Mouse (Mus musculus) hindbrain, embryonic 16.5 days (tissue): ENCODE measurements at regions not wholly inside any gene's neighbourhood (a gene's known extent, or its start where the extent isn't known, plus 50 kb on each side); places are given as distances from the start of the nearest gene placed in this dataset.

ENCODE experiments used
- ATAC-seq: fragments of 200-750 bp; cut with Nextera tagmentation; 2 replicates; pipeline ENCODE4 v1.8.0; 2017; ENCODE audit warnings: moderate TSS enrichment, moderate library complexity
- H3K27ac ChIP-seq: fragments of 300-500 bp; sonication (generic); 2 replicates; pipeline ENCODE4 v1.5.1; 2014; ENCODE audit warnings: low read depth, mild to moderate bottlenecking, control low read depth, low read length, moderate library complexity
- H3K27me3 ChIP-seq: fragments of 300-500 bp; sonication (generic); replicated peaks from 2 replicates; pipeline ENCODE4 v1.6.1; 2014; ENCODE audit warnings: low read length; ENCODE audit not compliant: control insufficient read depth, insufficient read depth
- H3K36me3 ChIP-seq: fragments of 300-500 bp; sonication (generic); 2 replicates; pipeline ENCODE4 v1.6.1; 2014; ENCODE audit warnings: mild to moderate bottlenecking, low read length, moderate library complexity, mixed read lengths; ENCODE audit not compliant: control insufficient read depth, insufficient read depth
- H3K4me1 ChIP-seq: fragments of 300-500 bp; sonication (generic); 2 replicates; pipeline ENCODE4 v1.6.1; 2014; ENCODE audit warnings: low read depth, low read length; ENCODE audit not compliant: control insufficient read depth, insufficient read depth
- H3K4me2 ChIP-seq: fragments of 300-500 bp; sonication (generic); 2 replicates; pipeline ENCODE4 v1.6.1; 2014; ENCODE audit warnings: mild to moderate bottlenecking, low read length, control low read depth, moderate library complexity
- H3K4me3 ChIP-seq: fragments of 300-500 bp; sonication (generic); 2 replicates; pipeline ENCODE4 v1.5.1; 2014; ENCODE audit warnings: mild to moderate bottlenecking, low read length, control low read depth, moderate library complexity
- H3K9ac ChIP-seq: fragments of 300-500 bp; sonication (generic); 2 replicates; pipeline ENCODE4 v1.6.1; 2014; ENCODE audit warnings: low read depth, mild to moderate bottlenecking, control low read depth, low read length, moderate library complexity
- H3K9me3 ChIP-seq: fragments of 300-500 bp; sonication (generic); 2 replicates; pipeline ENCODE4 v1.6.1; 2014; ENCODE audit warnings: mild to moderate bottlenecking, low read length, moderate library complexity; ENCODE audit not compliant: control insufficient read depth
- WGBS: fragments of 180-500 bp; shearing (Covaris S2); extraction: QIAGEN DNeasy Blood & Tissue Kit; methylation state at CpG from one replicate; pipeline ENCODE4 v1.1.7; 2014; 5-methylcytosine and 5-hydroxymethylcytosine counted together

DNA sequence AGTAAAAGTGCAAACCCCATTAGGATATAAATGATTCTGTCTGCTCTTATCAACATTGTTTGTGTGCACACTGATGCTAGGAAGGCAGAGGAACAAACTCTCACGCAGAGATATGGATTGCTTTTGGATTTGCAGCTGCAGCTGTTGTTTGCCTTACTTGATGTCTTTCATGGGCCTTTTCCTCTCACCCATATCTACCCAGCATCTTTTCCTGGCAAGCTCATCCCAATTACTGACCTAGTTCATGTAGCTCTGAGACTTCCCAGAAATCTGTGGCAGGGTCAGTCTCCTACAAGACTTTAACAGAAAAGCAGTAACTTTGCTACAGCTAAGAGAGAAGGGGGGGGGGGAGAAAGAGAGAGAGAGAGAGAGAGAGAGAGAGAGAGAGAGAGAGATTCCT lies 189.9 kb downstream of the Gnat3 start:
- WGBS: 53% methylated on average over 1 of the region's 1 CpGs
- no peaks in the 10 kb centered on the region for H3K9me3 ChIP-seq
- no peak overlapping the region for H3K9ac ChIP-seq
- H3K36me3 ChIP-seq: no peaks in the 10 kb centered on the region
- H3K4me1 ChIP-seq: no peaks in the 10 kb centered on the region
- no peaks in the 10 kb centered on the region for H3K27me3 ChIP-seq
- ATAC-seq: no peak
- no peak overlapping the region for H3K27ac ChIP-seq
- H3K4me2 ChIP-seq: no peak overlapping the region
- H3K4me3 ChIP-seq: no peak overlapping the region

DNA sequence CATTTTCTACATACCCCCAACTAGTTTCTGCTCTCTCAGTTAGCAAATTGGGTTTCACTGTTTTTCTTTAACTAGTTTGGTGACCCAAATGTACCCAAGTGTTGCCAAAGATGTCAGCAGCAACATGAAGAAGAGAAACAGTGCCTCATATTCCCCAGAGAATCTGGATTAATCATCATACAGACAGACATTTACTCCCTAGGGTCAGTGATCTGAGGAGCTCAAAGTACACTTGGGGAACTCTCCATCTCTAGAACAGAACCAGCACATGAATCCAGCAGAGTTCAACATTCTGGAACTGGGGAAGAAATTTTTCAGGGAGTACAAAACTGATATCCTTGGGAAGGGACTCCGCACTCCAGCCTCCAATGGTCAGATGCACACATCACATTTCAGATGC lies 191.4 kb downstream of the Gnat3 start:
- H3K27ac ChIP-seq: no peak overlapping the region
- H3K9me3 ChIP-seq: no peaks in the 10 kb centered on the region
- H3K27me3 ChIP-seq: no peaks in the 10 kb centered on the region
- H3K4me1 ChIP-seq: no peaks in the 10 kb centered on the region
- 100% methylated on average over 1 of the region's 1 CpGs for WGBS
- H3K9ac ChIP-seq: no peak overlapping the region
- no peak overlapping the region for H3K4me3 ChIP-seq
- ATAC-seq: no peak
- H3K36me3 ChIP-seq: no peaks in the 10 kb centered on the region
- no peak overlapping the region for H3K4me2 ChIP-seq

DNA sequence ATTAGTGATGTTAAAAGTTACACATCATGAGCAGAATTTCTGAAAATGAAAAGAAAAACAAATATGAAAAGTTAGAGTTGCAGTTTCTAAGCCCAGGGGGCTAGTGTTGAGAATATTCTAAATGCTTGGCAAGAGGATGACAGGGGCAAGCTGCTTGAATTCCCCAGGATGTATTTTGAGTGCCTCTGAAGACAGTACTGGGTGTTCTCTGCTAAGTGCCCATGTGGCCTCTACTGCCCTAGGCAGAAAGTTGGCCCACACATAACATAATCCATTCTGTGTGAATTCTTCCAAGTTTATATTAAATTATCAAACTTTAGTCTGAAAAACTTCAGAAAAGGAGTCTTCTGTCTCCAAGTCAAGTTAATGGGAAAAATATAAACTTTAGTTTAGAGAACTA lies 196.6 kb downstream of the Gnai1 start:
- Histone ChIP-seq H3K9me3 (no peaks in the 10 kb centered on the region), H3K4me2 (no peak overlapping the region), H3K36me3 (no peaks in the 10 kb centered on the region), H3K4me3 (no peak overlapping the region), H3K27ac (no peak overlapping the region), H3K4me1 (no peaks in the 10 kb centered on the region), H3K9ac (no peak overlapping the region), H3K27me3 (no peaks in the 10 kb centered on the region)
- no peak for ATAC-seq

DNA sequence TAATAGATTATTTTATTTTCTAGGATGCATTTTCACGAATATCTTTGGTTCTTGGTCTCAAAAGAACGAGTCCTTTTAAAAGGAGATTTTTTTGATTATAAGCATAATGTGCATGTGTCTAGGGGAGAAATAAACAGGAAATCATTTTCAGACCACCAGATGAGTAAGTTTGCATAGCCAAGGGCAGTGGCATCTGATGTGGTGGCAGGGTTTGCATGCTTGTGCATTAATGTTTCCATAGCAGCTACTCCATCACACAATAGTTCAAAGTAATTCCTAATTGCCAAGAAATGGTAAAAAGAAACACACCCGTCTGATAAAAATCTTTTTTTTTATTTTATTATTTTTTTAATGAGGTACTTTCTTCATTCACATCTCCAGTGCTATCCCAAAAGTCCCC lies 182.3 kb downstream of the Gnai1 start:
- no peaks in the 10 kb centered on the region for H3K36me3 ChIP-seq
- no peaks in the 10 kb centered on the region for H3K4me1 ChIP-seq
- H3K27me3 ChIP-seq: no peaks in the 10 kb centered on the region
- H3K27ac ChIP-seq: no peak overlapping the region
- H3K4me2 ChIP-seq: no peak overlapping the region
- ATAC-seq: no peak
- no peaks in the 10 kb centered on the region for H3K9me3 ChIP-seq
- WGBS: 76% methylated on average over 3 of the region's 3 CpGs
- no peak overlapping the region for H3K4me3 ChIP-seq
- H3K9ac ChIP-seq: no peak overlapping the region

DNA sequence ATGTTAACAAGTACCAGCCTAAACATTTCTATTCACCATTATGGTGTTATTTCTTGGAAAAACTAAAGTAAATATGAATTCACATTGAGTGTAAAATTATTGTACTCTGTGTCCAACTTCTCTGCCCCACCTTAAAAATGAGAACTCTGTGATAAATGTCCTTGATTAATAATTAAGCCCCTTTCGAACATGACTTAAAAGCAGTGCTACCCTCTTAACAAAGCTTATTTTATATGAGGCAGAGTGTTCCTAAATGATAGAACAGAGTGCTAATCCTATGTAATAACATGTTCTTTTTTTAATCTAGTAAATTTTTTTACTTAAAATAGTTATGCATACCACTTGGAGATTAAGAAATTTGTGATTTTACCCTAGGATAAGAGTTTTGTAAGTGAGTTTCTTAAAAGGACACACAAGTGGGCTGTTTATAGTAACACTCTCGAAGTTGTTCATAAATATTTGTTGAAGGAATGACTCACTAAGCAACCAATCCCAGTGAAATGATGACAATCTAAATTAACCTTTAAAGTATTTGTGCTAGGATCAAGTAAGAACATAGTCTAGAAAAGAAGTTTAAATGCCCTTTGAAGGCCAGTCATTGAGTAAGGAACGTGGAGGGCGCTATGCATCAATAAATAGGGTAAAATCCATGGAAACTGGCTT lies 148.6 kb downstream of the Gnai1 start:
- Histone ChIP-seq H3K27me3 (no peaks in the 10 kb centered on the region), H3K9ac (no peak overlapping the region), H3K4me1 (no peaks in the 10 kb centered on the region), H3K36me3 (no peaks in the 10 kb centered on the region), H3K9me3 (no peaks in the 10 kb centered on the region), H3K4me2 (no peak overlapping the region), H3K4me3 (no peak overlapping the region), H3K27ac (no peak overlapping the region)
- 82% methylated on average over 4 of the region's 4 CpGs for WGBS
- no peak for ATAC-seq
